Mouse (Mus musculus): ENCODE measurements around the gene Gm11027. TPM values are rescaled to one million over a fixed set of nuclear protein-coding genes. Genes with fewer than 3 reads are reported as not detected.

Gm11027 gene
- total RNA-seq, 2 experiments from 2014 or later, result not detected

DNA sequence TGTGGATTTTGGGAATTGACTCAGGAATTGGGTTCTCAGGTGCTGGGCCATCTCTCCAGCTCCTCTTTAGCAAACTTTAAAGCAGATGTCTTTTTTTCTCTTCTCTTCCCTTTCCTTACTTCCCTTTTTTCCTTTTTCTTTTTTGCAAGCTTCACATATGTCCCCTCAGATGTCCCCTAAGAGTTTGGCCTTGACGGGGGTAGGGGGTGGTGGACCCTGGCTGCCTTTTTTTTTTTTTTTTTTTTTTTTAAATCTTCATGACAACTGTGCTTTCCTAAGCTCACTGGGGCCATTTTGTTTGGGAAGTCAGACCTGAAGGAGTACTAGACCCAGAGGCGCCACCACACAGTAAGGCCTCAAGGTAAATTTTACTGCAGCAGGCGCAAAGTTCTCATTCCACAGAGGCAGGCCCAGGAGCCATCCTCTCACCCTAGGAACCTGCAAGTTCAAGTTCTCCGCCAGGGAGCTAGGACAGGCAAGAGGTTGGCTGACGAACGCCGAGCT lies 5.0 kb downstream of the Gm11027 start:
- DNase-seq, result no peak

- DNase-seq, result peak; percentile 100
These were observed 5.6 kb downstream of the Gm11027 start, which contains the start of gene Esyt2 for GRCm38 (mm10) chr12:116280653-116281364. Gene Esyt2, plus strand, starts transcription at chr12:116281196.

GRCm38 (mm10) chr12:116281427-116282281 lies 6.5 kb downstream of the Gm11027 start:
- peak; percentile 18 for DNase-seq

DNA sequence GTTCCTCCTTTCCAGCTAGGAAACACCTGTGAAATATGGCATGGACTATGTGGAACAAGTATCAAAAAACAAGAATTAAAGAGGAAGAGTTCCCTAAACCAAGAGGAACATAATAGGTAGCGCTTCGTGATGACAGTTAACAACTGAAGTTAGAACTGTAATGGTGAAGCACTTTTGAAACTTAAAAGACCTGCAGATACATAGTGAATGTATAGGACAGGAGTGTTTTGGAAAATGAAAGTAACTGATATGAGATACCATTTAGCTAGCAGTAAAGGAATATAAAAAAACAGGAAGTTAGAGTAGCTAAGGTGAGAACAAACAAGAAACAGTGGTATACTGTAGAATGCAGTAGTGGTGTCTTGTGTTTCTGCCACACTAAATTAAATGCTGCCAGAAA lies 7.7 kb downstream of the Gm11027 start:
- DNase-seq, result no peak

DNA sequence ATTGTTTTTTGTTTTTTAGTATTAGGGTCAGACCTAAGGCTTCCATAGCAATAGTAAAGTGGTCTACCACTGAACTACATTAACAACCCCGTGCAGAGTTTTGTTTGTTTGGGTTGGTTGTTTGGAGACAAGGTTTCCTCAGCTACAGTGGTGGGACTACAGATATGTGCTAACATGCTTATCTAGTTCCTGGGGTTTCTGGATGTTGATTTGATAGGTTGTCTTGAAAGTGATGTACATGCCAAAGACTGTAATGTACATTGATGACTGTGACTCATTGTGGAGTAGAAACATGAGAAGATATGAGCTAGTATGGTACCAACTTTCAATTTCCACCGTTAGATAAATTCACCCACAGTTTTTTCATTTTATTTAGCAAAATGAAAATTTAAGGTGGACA lies 8.3 kb downstream of the Gm11027 start:
- no peak for DNase-seq

DNA sequence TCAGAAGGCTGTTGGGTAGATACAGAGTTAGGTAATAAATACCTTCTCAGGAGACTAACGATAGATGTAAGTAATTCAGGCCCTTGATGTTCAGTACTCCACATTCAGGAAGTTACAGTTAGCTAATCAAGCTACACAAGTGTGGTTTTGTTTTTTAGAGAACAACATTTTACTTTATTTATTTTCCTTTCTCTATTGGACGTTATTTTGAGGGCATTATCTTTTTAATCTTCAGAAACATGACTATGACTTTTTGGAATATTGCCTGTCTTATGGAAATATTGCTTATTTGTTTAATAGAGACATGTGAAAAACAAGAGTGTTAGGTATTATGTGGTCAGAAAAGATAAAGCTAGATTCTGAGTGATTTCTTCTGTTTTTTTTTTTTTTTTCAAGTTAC lies 18.0 kb downstream of the Gm11027 start:
- no peak for DNase-seq

DNA sequence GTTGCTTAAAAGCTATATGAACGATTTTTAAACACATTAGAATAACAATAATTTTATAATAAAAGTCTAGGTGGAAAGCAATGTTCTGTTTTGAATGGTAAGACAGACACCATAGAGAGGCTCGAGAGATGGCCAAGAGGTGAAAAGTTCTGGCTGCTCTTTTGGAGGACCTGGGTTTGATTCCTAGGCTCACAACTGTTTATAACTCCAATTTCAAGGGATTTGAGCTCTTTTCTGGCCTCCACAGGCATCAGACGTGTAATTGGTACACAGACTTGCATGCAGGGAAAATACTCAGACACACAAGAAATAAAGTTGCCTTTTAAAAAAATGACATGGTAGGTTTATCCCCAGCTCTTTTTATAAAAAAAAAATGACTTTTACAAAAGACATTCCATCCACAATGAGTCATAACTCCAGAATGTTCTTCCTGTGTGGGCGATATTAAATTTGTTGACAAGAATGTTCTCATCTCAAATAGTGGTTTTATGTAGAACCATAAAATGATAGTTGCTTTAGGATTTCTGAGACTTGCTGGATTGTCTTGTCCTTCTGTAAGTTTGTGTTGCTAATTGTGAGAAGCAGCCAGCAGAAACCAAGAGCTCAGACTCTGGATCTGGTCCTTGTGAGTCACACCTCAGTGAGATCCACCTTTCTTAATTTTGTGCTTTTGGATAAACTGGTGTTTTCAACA lies 18.6 kb downstream of the Gm11027 start:
- DNase-seq, result no peak

GRCm38 (mm10) chr12:116299906-116300305 lies 24.7 kb downstream of the Gm11027 start:
- no peak for DNase-seq

- DNase-seq, result no peak
These were observed 27.0 kb downstream of the Gm11027 start for GRCm38 (mm10) chr12:116302181-116302580.

DNA sequence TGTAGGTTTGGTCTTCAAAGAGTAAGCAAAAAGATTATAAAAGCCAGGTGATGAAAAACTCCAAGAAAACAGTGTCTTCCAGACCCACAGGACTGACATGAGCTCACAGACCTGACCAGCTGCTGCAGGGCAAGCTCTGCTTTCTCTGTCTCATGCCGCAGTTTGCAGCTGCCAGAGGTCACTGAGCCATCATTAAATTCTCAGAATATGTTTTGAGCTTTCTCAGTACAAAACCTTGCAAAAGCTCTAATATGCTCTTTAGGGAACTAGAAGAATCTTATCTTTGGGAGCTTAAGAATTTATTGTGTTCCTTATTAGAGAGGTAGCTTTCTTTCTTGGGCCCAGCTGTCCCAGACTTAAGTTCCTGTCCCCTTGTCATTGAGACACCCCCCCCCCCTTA lies 30.9 kb downstream of the Gm11027 start:
- DNase-seq, result no peak

DNA sequence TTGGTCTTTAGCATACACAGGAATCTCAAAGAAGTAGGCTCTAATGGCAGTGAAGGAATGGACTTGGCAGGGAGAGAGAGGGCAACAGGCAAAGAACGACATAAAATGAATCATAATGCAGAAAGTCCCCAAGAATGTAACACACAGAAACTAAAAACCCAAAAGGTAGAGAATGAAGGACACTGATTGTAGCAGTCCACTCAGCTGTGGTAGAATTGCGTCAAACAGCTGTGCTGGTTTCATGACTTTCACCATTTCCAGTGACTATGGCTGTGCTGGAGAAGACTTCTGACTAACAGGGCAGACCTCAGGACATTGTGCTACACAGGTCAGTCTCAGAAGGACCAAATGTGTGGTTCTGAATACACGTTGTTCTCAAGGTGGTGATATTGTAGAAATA lies 32.7 kb downstream of the Gm11027 start:
- no peak for DNase-seq

- DNase-seq, result no peak
These were observed 33.4 kb downstream of the Gm11027 start for GRCm38 (mm10) chr12:116308612-116309011.

- DNase-seq, result no peak
These were observed 38.6 kb downstream of the Gm11027 start for GRCm38 (mm10) chr12:116313816-116314215.

DNA sequence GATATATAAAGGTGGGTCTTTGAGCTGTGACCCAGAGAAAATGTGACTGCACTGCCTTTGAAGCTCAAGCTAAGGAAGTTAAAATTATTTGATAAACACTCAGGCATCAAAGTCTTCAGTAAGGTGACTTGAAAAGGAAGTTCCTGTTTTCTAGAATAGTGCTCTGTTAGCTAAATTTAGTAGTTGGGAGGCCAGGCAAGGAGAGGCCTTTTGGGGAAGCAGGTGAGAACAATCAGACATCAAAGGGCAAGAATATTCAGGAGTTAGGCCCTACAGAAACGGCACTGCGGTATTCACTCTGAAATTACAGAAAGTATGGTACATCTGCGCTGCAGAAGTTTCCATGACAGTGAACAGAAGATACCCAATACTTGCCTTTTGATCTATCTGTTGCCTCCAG lies 40.3 kb downstream of the Gm11027 start:
- no peak for DNase-seq

DNA sequence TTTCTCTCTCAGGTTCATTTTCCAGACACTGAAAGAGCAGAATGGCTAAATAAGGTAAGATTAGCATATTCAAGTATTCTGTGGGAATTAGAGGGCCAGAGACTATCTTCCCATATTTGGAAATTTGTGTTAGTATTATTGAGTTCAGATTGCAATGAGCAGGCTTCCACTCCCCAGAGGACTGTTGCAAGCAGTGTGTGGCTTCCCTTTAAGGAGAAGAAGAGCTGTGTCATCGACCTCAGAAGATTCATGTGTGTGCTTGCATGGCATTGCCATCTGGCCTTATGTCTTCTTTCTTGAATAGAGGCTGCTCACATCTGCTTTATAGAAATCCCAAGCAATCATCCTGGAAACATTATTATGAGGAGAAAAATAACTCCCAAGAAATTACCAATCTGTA lies 42.6 kb downstream of the Gm11027 start:
- no peak for DNase-seq

Small RNAs within 50 kb of the gene (microRNA-seq; reads per million reads assigned to microRNA genes)
- 0 reads per million in 2 experiments for gene Gm23190

Other genes starting within 250 kb of the Gm11027 start
- 10 to 100 TPM; 26.0 to 30.0 TPM for gene Zfp386, start 227.7 kb upstream of the Gm11027 start, total RNA-seq (2021)
- gene Vipr2, start 197.7 kb upstream of the Gm11027 start, total RNA-seq (2021), result 1 to 10 TPM; 1.9 to 2.4 TPM
- 1 to 10 TPM; 2.6 to 2.8 TPM for gene Wdr60, start 12.4 kb upstream of the Gm11027 start, total RNA-seq (2021)
- 10 to 100 TPM; 33.8 to 38.4 TPM for gene Esyt2, start 5.8 kb downstream of the Gm11027 start, total RNA-seq (2021)
- gene Ncapg2, start 130.0 kb downstream of the Gm11027 start, total RNA-seq (2021), result 10 to 100 TPM; 34.6 to 36.4 TPM
- gene Ptprn2, start 210.3 kb downstream of the Gm11027 start, total RNA-seq (2021), result under 1 TPM; 0.29 to 0.34 TPM